Mouse (Mus musculus) layer of hippocampus, postnatal 14 days (tissue): ENCODE measurements around the gene Syne1. TPM values are rescaled to one million over a fixed set of nuclear protein-coding genes. Genes with fewer than 3 reads are reported as not detected.
A peak's percentile ranks its signal among the peaks of the same experiment; 100 is the strongest.

Experiments used
- DNase-seq, 2 experiments: peaks; one replicate each; pipeline ENCODE4 v3.0.0; 2021 to 2022; ENCODE audit warnings: low spot score in 2 of 2, mixed read lengths in 1 of 2
- total RNA-seq, 2 experiments: library from RNA; stranded (reverse); gene quantifications; 2 replicates each; pipeline ENCODE4 v1.2.3; 2021

Gene Syne1
- total RNA-seq, 2 experiments from 2014 or later: 178 to 205 TPM

DNA sequence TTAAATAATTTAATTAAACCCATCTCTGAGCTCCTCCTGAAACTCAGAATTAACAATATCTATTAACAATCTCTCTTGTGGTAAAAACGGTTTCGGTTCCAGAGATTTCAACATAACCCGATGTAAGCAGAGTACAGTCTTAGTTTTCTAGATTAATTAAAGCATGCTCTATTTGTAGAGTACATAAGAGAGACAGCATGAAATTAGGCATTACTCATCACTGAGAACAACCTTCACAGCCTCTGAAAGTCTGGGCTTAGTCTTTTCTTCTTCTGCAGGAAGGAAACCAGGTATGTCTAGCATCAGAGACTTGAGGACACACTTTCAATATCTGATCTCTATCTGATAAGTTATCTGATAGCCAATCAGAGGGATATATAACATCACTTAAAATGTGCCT is 29.0 kb downstream of the Syne1 start:
- no peak for DNase-seq

DNA sequence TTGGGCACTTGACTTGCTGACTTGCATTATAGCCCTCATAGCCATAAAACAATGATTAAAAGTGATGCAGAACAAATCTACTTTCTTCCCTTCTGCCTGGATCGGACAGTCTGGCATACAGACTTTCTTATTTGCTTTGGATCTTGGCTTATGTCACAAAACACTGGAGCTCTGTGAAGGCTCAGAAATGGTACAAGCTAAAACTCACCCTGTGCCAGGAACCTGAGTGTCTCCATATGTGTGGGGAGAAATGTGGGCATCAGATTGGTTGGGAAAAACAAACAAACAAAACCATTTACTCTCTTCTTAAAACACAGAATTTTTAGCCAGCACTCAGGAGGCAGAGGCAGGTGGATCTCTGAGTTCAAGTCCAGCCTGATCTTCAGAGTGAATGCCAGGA is 30.6 kb downstream of the Syne1 start:
- no peak for DNase-seq

DNA sequence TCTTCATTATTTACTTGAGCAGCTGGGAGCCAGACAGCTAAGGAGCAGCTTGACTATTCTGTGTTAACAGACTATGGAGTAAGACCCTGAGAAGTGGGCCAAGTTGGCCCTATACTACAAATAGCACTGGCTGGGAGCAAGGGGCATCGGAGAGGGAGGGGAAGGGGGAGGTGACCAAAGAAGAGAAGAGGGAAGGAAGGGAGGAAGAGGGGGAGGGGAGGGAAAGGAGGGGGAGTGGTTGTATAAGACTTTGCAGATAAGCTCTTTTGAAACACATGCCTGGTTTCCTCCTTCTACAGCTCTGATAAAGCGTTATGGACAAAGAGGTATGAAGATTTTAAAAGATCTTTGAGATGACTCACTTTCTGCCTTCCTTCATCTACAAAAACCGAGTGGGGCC is 36.0 kb downstream of the Syne1 start:
- DNase-seq: no peak

DNA sequence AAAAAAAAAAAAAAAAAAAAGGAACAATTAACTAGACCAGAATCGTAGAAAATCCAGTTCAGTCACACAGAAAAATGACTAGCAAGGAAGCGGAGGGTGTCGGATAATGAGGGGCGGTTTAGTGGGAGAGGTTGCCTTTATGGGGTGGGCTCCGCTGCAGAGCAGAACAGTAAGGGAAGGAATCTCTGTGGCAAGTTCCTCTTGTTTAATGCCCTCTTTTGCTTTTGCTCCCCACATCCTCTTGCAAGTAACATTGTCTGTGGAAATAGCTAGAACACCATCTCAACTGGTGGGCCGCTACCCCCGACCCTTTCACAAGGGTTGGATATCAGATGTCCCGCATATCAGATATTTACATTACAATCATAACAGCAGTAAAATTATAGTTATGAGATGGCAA is 37.1 kb downstream of the Syne1 start:
- DNase-seq: no peak

DNA sequence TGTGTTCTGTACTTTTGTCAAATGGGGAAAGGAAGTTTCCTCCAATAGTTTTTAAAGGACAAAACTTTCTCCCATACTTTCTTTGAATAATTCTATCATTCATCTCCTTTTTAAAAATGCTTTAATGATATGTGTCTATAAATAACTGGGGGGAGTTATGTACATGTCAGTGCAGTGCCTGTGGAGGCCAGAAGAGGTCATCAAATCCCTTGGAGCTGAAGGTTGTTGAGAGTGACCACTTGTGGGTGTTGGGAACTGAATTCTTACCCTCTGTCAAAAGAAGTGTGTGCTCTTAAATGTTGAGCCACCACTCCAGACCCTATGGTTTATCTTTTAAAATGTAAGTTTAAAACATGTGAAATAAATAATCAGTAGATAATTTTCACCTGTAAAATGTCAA is 39.0 kb downstream of the Syne1 start:
- DNase-seq: no peak

DNA sequence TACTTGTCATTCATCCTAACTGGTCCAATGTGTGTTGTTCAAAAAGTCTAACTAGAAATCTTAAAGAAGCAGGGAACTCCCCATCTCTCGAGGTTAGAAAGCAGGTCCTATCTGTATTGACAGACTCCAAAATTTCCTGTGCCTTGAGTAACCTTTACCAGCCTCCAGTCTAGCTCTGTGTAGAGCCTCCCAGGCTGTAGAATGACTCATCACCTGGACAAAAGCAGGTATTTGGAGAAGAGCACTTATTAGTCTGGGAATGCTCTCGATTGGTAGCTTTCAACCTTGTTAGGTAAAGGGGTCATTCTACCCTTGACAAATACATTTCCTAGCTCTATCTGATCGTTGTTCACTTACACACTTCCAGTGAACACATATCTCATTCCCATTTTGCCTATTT is 39.9 kb downstream of the Syne1 start:
- DNase-seq: no peak

DNA sequence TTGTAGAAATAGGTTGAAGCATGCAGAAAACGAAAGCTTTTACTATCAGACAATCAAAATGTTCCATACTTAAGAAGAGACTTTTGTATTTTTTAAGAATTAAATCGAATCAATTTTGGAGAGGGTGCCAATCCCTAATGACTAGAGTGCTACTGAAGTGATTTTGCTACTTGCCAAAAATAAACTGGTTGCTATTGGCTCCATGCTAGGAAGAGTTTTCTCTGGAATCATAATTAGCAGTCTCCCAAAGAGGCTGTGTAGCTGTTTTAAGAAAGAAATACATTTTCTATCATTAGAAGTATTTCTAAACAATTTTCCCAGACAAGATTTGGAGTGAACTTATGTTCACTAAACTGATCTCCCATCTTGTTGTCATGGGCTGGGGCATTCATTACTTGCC is 43.8 kb downstream of the Syne1 start:
- peak in 1 of 2 experiments; percentile 28 for DNase-seq

DNA sequence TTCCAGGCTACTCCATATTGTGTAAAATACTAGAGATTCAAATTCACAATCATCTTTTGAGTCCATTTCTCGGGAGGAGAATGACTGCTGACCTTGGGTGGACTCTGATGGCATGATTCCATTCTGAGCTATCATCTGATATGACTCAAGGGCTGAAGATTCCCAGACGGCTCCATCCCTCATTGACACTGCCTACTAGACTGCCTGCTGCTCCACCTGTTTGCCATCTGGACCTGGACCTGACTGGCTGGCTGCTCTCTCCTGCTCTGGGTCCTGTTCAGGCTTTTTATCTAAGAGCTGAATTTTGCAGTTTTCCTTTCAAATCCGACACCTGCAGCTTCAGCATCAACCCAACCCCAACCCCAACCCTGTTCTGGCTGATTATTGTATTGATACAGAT is 46.5 kb downstream of the Syne1 start:
- DNase-seq: no peak

DNA sequence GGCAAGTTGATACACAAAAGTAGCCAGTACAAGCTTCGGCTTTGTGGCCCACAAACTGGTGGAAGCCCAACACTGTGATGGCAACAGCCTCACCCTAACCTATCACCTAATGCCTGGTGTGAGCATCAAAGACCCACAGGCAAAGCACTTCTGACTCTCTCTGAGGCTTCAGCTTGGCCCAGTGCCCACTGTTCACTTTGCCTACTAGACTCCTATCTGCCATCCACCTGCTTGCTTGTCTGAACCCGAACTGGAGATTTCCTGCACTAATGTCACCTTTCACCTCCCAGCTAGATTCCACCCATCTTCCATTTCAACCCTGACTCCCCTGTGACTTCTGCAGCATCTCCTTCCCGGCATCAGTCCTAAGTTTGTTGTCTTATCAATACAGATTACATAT is 47.4 kb downstream of the Syne1 start:
- DNase-seq: no peak

DNA sequence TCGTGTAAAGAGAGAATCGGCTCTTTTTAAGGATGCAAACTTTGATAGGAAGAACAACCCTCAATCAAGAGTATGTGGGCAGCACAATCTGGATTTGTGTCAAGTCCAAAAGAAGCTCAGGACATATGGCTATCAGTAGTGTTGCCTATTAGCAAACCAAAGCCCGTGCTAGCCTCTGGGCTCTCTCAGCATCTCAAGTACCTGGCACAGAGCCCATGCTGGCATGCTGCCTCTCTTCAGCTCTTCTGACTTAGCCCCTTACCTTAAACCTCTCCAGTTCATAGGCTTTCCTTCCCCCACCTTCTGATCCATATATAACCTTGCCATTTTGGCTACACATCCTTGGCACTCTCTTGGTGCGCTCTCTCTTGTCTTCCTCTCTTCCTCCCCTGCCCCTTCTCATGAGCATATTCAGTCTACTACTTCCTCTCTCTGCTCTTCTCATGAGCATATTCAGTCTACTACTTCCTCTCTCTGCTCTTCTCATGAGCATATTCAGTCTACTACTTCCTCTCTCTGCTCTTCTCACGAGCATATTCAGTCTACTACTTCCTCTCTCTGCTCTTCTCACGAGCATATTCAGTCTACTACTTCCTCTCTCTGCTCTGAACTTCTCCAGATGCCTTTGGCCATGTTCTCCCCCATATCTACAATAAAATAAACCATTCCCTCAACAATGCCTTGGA is 51.5 kb downstream of the Syne1 start:
- peak in 1 of 2 experiments; percentile 48 for DNase-seq

DNA sequence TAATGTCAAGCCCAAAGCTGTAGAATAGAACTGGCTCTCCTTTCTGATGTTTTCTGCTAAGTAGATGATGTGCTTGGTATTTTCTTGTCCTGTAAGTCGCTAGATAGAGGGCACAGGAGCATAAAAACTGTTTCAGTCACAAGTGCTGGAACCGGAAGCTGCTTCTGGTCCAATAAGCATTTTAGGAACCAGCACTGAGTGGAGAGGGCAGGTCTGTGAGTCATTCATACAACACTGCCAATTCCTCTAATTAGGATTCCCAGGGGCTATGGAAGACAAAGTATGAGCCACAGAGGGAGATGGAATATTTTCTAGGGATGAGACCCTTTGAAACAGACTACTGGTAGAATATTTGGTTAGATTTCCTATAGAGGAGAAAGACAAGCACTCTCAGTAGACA is 53.4 kb downstream of the Syne1 start:
- no peak for DNase-seq

DNA sequence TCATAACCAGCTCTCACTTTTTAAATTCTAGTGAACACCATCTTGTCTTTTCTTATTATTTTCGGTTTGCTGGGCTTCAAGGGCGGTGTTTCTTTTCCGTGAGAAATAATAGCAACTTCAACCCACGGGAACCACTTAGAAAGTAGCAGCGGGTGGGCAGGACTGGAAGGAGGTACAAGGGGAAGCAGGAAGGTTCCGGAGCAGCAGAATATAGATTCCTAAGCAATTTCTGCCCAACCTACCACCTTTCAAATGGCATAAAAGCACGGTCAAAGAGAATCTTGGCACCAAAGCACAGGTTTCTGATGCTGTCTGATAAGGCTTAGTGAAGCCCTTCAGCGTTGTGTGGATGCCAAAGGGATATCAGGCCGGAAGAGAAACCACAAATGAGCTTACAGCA is 60.2 kb downstream of the Syne1 start:
- no peak for DNase-seq

DNA sequence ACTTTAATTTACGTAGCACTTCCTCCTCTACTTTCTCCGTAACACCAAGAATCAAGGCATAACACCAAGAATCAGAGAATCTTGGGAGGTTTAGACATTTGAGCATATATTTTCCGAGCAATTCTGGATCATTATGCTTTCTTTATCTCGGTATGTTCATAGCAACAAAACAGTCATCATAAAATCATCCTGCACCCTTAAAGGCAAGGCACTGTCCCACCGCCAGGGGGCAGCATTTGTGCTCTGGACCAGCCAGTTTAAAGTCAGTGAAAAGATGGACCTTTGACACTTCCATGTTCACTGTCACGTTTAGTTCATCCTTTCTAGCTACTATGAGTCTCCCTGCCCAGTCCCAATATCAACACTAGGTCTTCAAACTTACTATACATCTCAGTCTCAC is 61.3 kb downstream of the Syne1 start:
- no peak for DNase-seq

DNA sequence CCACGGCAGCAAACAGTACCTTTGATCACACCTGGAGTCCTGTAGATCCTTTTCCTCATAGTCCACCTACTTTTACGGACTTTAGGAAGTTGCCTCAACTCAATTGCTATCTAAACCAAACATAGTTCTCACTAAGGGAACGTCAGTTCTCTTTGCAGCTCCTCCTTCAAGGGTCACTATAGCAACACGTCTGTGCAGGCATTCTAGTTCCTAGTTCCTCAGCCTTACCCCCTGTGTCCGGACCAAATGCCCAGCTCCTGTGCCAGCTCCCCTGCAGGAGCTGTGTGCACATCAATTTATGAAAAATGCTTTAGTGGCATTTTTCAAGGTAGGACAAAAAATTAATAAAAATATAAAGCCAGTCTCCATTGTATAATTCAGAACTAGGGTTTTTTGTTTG is 63.2 kb downstream of the Syne1 start:
- no peak for DNase-seq

DNA sequence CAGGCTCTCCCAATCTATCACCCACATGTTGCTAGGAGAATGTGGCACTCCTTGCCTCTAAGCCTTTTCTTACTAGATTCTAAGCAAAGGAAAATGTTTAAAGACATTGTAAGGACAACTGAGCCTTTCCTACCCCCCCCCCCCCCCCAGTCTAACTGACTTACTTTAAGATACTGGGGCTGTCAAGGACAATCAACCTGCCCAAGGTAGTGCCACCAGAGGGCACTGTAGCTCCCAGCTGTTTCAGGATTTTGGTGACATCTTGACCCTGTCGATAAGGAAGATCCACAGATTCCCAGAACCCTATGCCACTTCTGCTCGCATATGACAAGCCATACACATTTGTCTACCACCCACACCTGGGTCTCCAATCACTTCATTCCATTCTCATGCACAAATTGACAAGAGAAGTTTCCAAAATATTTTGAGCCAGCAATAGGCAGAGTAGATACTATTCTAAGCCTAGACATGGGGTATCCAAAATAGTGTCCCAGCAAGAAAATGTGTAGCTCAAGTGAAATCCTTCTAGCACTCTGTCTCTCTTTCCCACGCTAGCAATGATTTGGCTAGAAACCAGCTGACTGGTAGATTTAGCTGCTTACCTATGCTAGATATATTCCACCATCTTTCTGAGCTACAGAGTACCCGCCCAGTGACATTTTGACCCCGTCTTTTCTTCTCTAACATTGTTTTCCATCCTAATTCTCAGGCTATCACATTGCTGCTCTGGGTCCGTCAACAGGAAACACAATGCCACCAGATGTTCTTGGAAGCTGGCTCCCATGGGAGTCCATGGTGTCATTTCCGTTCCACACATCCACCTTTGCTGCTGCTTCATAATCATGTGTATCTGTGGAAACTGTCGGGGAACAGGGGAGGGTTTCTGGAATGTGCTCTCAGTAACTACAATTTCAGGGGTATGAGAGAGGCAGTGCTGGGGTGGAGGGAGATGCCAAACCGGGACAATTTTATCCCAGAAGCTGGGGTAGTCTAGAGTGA is 70.4 kb downstream of the Syne1 start:
- no peak for DNase-seq

DNA sequence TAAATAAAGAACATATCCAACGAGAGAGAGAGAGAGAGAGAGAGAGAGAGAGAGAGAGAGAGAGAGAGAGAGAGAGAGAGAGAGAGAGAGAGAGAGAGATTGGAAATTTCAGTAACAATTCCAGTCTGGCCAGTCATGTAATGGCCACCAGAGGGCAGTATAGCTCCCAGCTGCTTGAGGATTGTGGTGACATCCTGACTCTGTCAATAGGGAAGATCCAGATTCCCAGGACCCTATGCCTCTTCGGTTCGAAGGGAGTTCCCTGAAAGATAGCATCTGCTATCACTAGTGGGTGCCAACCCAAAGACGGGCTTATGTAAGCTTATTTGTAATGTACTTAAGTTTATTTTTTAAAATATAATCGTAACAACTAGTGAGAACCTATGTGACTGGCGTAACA is 71.2 kb downstream of the Syne1 start:
- peak; percentile 28 to 59 for DNase-seq

DNA sequence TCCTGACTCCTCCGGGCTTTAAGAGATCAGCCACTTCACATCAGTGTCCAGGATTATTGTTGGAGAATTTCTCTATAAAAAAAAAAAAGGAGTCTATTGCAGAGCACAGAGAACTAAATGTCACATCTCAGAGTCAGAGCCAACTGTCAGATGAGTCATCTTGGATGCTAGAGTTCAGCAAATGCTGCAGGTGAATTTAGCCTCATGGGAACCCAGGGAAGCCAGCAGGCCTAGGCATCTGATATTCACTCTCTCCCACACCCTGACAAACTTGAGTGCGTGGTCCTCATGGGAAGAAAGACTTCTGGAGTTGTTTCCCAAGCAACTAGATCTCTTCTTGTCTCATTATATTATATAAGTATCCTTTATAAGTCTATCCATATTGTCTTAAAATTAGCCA is 82.6 kb downstream of the Syne1 start:
- no peak for DNase-seq

DNA sequence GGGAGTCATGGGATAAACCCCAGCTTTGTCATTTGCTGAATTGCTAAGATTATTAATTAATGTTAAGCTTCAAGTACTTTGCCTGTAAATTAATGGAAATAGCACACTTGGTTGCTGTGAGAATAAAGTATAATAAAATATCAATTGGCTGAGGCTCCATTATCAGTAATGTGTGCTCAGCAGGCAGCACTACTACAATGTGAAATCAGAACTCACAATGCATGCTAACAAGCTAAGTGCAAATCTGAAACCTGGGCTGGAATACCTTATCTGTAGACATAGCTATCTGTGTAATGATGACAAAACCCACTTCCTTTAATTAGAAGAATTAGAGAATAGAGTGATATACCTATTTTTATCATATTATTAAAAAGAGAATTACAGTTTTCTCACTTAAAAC is 97.5 kb downstream of the Syne1 start:
- no peak for DNase-seq

DNA sequence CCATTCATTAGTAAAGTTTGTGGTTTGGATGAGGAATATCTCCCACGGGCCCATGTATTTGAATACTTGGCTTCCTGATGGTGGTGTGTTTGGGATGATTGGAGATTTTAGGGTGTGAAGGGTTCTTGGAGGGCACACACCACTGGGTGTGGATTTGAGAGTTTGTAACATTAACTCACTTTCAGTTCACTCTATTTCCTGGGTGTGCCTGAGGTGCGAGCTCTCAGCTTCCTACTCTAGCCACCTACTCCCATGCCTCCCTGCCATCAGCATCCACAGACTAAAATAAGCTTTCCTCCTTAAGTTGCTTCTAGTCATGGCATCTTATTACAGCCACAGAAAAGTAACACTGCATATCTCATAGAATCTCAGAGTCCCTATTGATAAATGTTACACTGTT is 101.3 kb downstream of the Syne1 start:
- no peak for DNase-seq

DNA sequence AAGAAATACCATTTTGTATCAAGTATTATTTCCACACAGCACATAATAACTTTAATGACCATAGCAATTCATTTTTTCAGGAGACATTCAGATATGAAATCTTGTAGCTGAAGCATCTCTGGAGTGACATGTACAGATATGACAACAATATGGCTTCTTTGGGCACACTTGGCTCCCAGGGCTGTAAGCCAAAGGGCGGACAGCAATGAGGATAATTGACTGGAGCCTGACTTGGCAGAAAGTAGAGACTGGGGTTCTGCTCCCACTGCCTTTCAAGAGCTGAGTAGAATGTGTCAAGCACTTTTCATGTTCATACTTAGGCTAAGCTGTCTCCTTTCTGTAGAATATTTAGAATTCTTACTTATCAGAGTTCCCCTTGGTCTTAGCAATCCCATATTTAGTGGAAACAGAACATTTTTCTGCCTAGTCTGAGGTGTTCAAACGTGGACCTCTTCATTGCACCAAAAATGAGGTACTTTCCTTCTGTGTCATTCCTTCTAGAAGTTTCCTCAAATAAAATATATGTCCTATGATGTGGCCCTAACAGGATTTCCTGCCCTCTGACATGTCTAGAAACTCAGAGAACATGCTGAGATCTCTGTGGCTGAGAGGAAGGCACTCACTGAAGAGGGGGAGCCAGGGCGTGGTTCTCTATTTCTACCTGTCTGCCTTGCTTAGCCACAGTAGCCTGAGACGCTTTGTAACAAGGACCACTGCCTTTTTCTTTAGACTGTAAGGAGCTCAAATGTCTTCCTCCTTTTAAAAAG is 103.1 kb downstream of the Syne1 start:
- DNase-seq: no peak

DNA sequence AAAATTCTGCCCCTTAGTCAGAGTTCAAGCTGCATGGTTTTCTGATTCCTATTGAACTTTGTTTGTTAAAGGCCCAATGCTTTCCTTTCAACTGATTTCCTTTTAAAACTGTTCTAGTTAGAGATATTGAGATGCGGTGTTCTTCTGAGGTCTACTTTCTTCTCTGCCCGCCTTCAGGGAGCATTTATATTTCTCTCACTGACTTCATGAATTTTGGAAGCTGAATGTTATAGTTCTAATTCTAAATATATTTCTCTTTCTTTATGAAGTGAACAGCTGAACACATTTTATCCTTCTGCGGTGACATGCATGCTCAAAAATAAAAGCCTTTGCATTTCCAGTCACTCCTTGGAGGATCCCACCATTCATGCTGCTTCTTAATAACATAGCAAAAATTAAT is 106.0 kb downstream of the Syne1 start:
- no peak for DNase-seq

DNA sequence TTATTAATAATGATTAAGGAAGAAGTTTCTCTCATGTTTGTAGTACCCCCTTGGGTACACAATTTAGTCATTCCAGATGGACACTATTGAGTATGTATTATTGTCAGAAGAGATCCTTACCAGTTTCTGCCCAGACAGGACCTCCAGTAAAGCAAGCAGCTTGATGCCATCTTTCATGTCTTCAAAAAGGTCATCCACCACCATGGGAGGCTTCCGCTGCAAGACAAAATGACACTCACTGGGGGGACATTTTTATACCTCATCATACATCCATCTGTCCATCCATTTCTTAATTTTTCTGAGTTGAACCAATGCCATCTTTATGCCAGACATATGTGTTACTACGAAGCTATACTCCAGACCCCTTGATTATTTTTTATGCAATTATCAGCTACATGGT is 108.3 kb downstream of the Syne1 start:
- no peak for DNase-seq
